Mouse (Mus musculus) heart, embryonic 16.5 days (tissue): ENCODE measurements around the gene Tmem121. TPM values are rescaled to one million over a fixed set of nuclear protein-coding genes. Genes with fewer than 3 reads are reported as not detected.
"Not testable (repeated sequence)": the region's sequence is repeated elsewhere in the genome, so short reads cannot be mapped to it uniquely, and the experiment has no call there.

ENCODE experiments used
- ATAC-seq: fragments of 200-750 bp; cut with Nextera tagmentation; replicated peaks from 2 replicates; pipeline ENCODE4 v1.8.0; 2017; ENCODE audit warnings: moderate number of reproducible peaks; ENCODE audit not compliant: insufficient read depth, low FRiP score; ENCODE audit errors: extremely low read depth
- H3K27ac ChIP-seq: fragments of 300-500 bp; sonication (generic); 2 replicates; pipeline ENCODE4 v1.5.1; 2014; ENCODE audit warnings: mild to moderate bottlenecking, low read length, control low read depth, moderate library complexity
- H3K27me3 ChIP-seq: fragments of 300-500 bp; sonication (generic); 2 replicates; pipeline ENCODE4 v1.6.1; 2014; ENCODE audit warnings: low read length, mixed read lengths; ENCODE audit not compliant: control insufficient read depth, insufficient read depth
- H3K36me3 ChIP-seq: fragments of 300-500 bp; sonication (generic); 2 replicates; pipeline ENCODE4 v1.6.1; 2014; ENCODE audit not compliant: control insufficient read depth, insufficient read depth
- H3K4me1 ChIP-seq: fragments of 300-500 bp; sonication (generic); 2 replicates; pipeline ENCODE4 v1.6.1; 2014; ENCODE audit warnings: low read length, mixed read lengths; ENCODE audit not compliant: control insufficient read depth, insufficient read depth
- H3K4me2 ChIP-seq: fragments of 300-500 bp; sonication (generic); 2 replicates; pipeline ENCODE4 v1.6.1; 2014; ENCODE audit warnings: low read depth, mild to moderate bottlenecking, control low read depth, low read length
- H3K4me3 ChIP-seq: fragments of 300-500 bp; sonication (generic); 2 replicates; pipeline ENCODE4 v1.5.1; 2014; ENCODE audit warnings: mild to moderate bottlenecking, control low read depth, low read length
- H3K9ac ChIP-seq: fragments of 300-500 bp; sonication (generic); 2 replicates; pipeline ENCODE4 v1.6.1; 2014; ENCODE audit warnings: low read length, control low read depth
- H3K9me3 ChIP-seq: fragments of 300-500 bp; sonication (generic); replicated peaks from 2 replicates; pipeline ENCODE4 v1.6.1; 2016; ENCODE audit warnings: low read length; ENCODE audit not compliant: control insufficient read depth
- WGBS: fragments of 180-500 bp; shearing (Covaris S2); extraction: QIAGEN DNeasy Blood & Tissue Kit; methylation state at CpG from one replicate; pipeline ENCODE4 v1.1.7; 2014; 5-methylcytosine and 5-hydroxymethylcytosine counted together
- polyA plus RNA-seq: library from polyadenylated mRNA; unstranded; fragments of >200 nt; fragmentation: Nextera tagmentation; extraction: Ambion mirVana; gene quantifications from 2 replicates; pipeline ENCODE4 v1.2.1, GENCODE M21; 2015

The Tmem121 gene
- polyA plus RNA-seq, 1 experiment from 2014 or later: 7.8 TPM

DNA sequence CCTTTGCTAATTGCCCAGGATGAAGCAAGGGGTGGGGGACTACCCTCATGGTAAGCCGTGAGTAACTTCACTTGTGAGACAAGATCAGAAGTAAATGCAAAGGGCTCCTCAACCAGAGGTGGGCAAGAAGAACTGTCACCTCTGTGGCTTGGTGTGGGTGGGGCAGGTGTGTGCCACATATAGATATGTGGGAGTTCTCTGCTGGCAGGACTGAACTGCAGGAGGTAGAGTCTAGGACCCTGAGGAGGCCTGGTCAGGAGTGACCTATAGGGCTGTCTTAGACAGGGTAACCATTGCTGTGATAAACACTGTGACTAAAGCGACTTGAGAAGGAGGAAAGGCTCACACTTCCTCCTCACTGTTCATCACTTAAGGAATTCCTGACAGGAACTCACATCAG, 7.7 kb downstream of the Tmem121 start:
- H3K36me3 ChIP-seq: no peaks in the 10 kb centered on the region
- no peak overlapping the region for H3K9ac ChIP-seq
- peaks cover 3% of the 10 kb centered on the region for H3K27me3 ChIP-seq
- no peak for ATAC-seq
- no peaks in the 10 kb centered on the region; the same call in none of the 2 replicates for H3K9me3 ChIP-seq
- no peak overlapping the region for H3K27ac ChIP-seq
- H3K4me3 ChIP-seq: no peak overlapping the region
- WGBS: 42% methylated on average over 2 of the region's 2 CpGs
- H3K4me2 ChIP-seq: no peak overlapping the region
- H3K4me1 ChIP-seq: no peaks in the 10 kb centered on the region

DNA sequence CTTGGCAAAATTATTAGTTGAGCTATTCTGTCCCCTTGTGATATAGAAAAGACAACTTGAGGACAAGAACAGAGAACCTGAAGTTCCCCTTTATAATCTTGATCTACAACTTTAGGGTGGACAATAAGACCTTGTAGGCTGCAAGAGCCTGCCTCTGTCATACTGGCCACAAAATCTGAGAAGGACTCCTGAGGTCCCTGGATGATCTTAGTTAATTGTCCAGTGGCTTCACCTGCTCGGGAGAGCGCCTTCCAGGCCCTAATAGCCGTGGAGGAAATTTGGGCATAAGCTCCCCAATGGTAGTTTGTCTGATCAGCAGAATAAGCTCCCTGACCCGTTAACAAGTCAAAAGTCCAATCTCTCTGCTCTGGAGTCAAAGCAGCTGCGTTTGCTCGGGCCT, 13.4 kb downstream of the Tmem121 start:
- not testable (repeated sequence) for H3K4me2 ChIP-seq, H3K9ac ChIP-seq, H3K4me3 ChIP-seq, H3K27ac ChIP-seq, ATAC-seq, H3K36me3 ChIP-seq, H3K9me3 ChIP-seq, H3K4me1 ChIP-seq, H3K27me3 ChIP-seq
- 89% methylated on average over 3 of the region's 6 CpGs for WGBS

DNA sequence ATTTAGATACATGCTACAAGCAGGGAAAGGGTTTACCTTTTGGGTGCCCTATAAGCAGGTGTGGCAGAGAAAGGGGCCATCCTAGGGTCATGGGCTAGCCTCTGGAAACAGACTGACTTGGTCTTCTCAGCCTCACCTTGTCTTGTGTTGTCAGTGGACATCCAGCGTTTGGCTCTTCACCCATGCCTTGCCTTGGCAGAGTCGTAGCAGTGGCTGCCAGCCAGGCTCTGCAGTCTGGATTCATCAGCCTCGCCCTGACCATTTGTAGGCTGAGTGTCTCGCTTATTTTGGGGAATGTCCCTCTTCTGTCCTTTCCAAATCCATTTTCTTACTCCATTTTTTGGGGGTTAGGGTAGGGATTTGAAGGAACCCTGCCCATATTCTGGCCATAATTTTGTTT, 15.6 kb downstream of the Tmem121 start:
- Histone ChIP-seq H3K27ac (no peak overlapping the region), H3K4me1 (no peaks in the 10 kb centered on the region), H3K36me3 (no peaks in the 10 kb centered on the region), H3K9me3 (peaks cover 5% of the 10 kb centered on the region), H3K9ac (no peak overlapping the region), H3K4me2 (no peak overlapping the region), H3K4me3 (no peak overlapping the region), H3K27me3 (no peaks in the 10 kb centered on the region)
- ATAC-seq: no peak
- WGBS: 83% methylated on average over 4 of the region's 4 CpGs

DNA sequence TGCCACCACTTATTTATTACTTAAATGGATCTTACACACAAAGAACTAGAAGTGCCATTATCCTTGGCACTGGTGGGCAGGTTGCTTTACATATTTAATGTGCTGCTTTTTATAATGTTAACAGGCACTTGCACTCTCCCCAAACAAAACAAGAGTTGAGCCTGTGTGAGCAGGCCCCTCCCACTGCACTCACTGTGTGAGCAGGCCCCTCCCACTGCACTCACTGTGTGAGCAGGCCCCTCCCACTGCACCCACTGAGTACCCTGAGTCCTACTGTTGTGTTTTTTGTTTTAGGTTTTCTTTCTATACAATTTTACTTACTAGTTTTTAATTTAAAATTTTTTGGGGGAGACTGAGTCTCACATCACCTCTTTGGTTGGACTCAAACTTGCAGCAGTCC, 16.3 kb downstream of the Tmem121 start:
- Histone ChIP-seq H3K4me2 (no peak overlapping the region), H3K9ac (no peak overlapping the region), H3K27me3 (no peaks in the 10 kb centered on the region), H3K4me1 (no peaks in the 10 kb centered on the region), H3K36me3 (no peaks in the 10 kb centered on the region), H3K27ac (no peak overlapping the region), H3K9me3 (peaks cover 5% of the 10 kb centered on the region), H3K4me3 (no peak overlapping the region)
- ATAC-seq: no peak

DNA sequence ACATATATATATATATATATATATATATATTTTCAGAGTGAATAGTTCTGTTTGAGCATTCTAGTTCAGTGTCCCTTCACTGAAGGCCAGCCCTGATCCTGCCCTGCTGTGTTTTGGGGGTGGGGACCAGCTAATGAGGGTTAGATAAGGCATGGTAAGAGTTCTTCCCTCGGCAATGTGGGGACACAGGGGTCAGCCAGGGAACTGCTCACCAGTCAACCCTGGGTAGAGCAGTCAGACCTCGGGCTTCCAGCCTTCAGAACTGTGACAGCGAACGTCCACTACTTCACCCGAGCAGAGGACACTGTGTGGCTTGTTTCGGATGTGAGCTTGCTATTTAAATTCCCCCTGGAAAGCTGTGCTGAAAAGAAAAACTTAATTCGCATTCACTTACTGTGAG, 17.8 kb downstream of the Tmem121 start:
- Histone ChIP-seq H3K36me3 (no peaks in the 10 kb centered on the region), H3K27me3 (no peaks in the 10 kb centered on the region), H3K4me3 (no peak overlapping the region), H3K4me1 (no peaks in the 10 kb centered on the region), H3K9ac (no peak overlapping the region), H3K4me2 (no peak overlapping the region), H3K27ac (no peak overlapping the region), H3K9me3 (peaks cover 5% of the 10 kb centered on the region)
- 74% methylated on average over 7 of the region's 7 CpGs for WGBS
- no peak for ATAC-seq

DNA sequence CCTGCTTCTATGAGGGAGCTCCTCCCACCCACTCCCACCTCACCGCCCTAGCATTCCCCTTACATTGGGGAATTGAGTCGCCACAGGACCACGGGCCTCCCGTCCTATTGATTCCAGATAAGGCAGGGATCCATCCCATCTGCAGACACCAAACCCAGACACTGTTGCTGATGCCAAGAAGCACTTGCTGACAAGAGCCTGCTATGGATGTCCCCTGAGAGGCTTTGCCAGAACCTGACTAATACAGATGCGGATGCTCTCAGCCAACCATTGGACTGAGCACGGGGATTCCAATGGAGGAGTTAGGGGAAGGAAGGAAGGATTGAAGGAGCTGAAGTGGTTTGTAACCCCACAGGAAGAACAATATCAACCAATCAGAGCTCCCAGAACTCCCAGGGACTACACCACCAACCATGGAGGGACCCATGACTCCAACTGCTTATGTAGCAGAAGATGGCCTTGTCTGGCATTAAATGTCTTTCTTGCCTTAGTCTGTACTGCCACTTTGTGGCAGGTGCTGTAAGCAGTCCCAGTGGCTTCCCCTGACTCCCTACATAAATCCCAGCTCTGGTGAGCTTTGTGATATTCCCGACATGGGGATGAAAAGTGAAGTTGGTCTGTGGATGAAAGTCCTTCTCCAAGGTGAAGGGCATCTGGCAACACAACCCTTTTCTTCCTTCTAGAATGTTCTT, 19.7 kb downstream of the Tmem121 start:
- Histone ChIP-seq H3K4me1 (no peaks in the 10 kb centered on the region), H3K9ac (no peak overlapping the region), H3K27ac (no peak overlapping the region), H3K4me2 (no peak overlapping the region), H3K9me3 (peaks cover 5% of the 10 kb centered on the region), H3K27me3 (no peaks in the 10 kb centered on the region), H3K36me3 (no peaks in the 10 kb centered on the region), H3K4me3 (no peak overlapping the region)
- WGBS: 78% methylated on average over 7 of the region's 7 CpGs
- no peak for ATAC-seq

DNA sequence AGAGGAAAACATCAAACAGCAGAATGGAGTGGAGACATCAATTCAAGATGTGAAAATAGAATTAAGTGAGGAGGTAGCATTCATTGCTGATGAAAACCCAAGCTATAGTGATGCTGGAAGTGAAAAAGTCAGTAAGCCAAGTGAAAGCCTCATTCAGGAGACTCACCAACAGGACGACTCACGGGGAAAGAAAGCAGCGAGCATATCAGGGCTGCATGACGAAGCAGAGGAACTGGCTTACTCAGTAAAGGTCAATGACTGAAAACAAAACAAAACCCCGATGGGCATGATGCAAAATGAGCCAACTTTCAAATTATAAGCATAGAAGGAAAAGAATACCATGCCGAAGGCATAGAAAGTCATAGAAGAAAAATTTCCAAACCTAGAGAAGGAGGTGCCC, 22.0 kb downstream of the Tmem121 start:
- H3K4me2 ChIP-seq: no peak overlapping the region
- WGBS: 72% methylated on average over 6 of the region's 6 CpGs
- no peak overlapping the region for H3K9ac ChIP-seq
- H3K27me3 ChIP-seq: no peaks in the 10 kb centered on the region
- no peaks in the 10 kb centered on the region for H3K4me1 ChIP-seq
- H3K4me3 ChIP-seq: no peak overlapping the region
- no peaks in the 10 kb centered on the region for H3K9me3 ChIP-seq
- no peaks in the 10 kb centered on the region for H3K36me3 ChIP-seq
- H3K27ac ChIP-seq: no peak overlapping the region
- no peak for ATAC-seq

DNA sequence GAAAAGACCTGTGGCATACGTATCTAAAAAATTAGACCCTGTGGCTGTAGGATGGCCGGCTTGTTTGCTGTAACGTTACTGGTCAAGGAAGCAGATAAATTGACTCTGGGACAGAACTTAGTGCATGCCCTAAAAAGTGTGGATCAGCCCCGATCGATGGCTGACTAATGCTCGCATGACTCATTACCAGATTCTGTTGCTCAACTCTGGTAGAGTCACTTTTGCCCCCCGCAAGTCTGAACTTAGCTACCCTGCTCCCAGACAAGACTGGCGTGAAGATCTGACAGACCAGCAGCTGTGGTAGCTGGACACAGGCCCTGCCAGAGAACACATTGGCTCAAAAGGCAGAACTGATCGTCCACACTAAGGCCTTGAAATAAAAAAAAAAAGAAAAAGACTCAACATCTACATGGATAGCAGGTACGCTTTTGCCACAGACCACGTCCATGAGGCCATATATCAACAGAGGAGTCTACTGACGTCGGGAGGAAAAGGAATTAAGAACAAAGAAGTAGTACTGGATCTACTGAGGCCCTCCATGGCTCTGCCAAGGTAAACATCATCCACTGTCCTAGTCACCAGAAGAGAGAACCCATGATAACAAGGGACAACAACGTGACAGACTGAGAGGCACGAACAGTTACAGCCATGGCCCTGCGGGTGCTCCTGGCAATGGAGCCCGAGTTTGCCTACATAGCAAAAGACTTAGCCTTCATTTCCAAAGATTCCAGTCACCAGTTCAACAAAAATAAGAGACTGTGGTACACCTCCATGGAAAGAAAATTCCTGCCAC, 25.1 kb downstream of the Tmem121 start:
- WGBS: 77% methylated on average over 17 of the region's 17 CpGs
- no peaks in the 10 kb centered on the region for H3K4me1 ChIP-seq
- no peak overlapping the region for H3K9ac ChIP-seq
- no peak overlapping the region for H3K27ac ChIP-seq
- H3K9me3 ChIP-seq: no peaks in the 10 kb centered on the region
- H3K27me3 ChIP-seq: no peaks in the 10 kb centered on the region
- H3K36me3 ChIP-seq: no peaks in the 10 kb centered on the region
- no peak for ATAC-seq
- H3K4me3 ChIP-seq: no peak overlapping the region
- H3K4me2 ChIP-seq: no peak overlapping the region

DNA sequence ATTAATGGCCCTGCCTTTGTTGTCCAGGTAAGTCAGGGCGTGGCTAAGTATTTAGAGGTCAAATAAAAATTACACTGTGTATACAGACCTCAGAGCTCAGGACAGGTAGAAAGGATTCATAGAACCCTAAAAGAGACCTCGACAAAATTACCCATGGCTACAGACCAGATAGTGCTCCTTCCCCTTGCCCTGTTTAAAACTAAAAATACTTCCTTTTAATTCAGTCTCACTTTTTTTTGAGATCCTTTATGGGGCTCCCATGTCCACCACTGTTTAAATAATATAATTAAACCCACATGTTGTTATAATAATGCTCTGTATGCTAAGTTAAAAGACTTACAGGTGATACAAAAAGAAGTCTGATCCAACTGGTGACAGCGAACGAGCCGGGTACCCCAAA, 26.0 kb downstream of the Tmem121 start:
- H3K27ac ChIP-seq: no peak overlapping the region
- no peaks in the 10 kb centered on the region for H3K9me3 ChIP-seq
- no peaks in the 10 kb centered on the region for H3K27me3 ChIP-seq
- H3K4me1 ChIP-seq: no peaks in the 10 kb centered on the region
- H3K36me3 ChIP-seq: no peaks in the 10 kb centered on the region
- WGBS: 79% methylated on average over 5 of the region's 5 CpGs
- no peak overlapping the region for H3K4me2 ChIP-seq
- no peak overlapping the region for H3K9ac ChIP-seq
- ATAC-seq: no peak
- no peak overlapping the region for H3K4me3 ChIP-seq
